Mouse (Mus musculus): Measurements from ENCODE around the gene Igsf21. TPM values are rescaled to one million over a fixed set of nuclear protein-coding genes. Genes with fewer than 3 reads are reported as not detected.

Gene Igsf21
- polyA plus RNA-seq, 1 experiment from 2014 or later: 0.44 TPM

DNA sequence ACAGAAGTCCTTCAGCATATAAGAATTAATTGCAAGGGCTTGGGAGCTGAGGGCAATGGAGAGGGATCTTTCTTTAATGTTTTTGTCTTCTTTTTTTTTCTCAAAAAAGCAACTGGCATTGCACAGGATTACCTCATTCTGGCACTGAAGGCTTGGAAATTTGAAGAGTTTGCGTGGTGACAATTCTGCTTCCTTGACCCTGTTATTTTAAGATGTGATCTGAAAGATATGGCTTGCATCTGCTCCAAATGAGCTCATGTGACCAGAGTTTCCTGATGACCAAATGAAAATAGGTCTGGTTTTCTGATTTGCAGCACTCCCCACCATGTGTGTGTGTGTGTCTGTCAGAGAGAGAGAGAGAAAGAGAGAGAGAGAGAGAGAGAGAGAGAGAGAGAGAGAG lies 74.7 kb downstream of the Igsf21 start:
- Histone ChIP-seq H3K4me1 (replicated peaks; ENCODE audit: control insufficient read depth, insufficient read depth, low read length) (no peaks in the 10 kb centered on the region; the same call in 1 of the 2 replicates), H3K27me3 (replicated peaks; ENCODE audit: control insufficient read depth, insufficient read depth, low read length) (no peaks in the 10 kb centered on the region), H3K36me3 (ENCODE audit: control insufficient read depth, insufficient read depth, low read length) (no peaks in the 10 kb centered on the region), H3K4me3 (ENCODE audit: low read depth, low read length) (no peak overlapping the region), H3K9me3 (ENCODE audit: control insufficient read depth, low read length) (no peaks in the 10 kb centered on the region), H3K27ac (ENCODE audit: low read depth, low read length) (no peak overlapping the region), H3K9ac (ENCODE audit: low read depth, low read length) (no peak overlapping the region), H3K4me2 (no peak overlapping the region)
- ATAC-seq (replicated peaks; ENCODE audit: low FRiP score) (no peak), DNase-seq (ENCODE audit: low spot score) (no peak)
- WGBS: 44% methylated on average over 1 of the region's 1 CpGs

DNA sequence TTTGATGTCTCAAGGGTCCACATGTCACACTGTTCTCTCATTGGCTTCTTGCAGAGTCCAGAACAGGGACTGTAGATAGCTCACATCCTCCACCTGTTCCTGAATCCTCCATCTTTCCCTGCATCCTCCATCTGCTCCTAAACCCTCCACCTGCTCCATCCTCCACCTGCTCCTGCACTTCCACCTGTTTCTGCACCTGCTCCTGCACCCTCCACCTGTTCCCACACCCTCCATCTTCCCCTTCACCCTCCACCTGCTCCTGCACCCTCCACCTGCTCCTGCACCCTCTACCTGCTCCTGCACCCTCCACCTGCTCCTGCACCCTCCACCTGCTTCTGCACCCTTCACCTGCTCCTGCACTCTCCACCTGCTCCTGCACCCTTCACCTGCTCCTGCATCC lies 75.4 kb downstream of the Igsf21 start:
- H3K27ac ChIP-seq (ENCODE audit: low read depth, low read length): no peak overlapping the region
- DNase-seq (ENCODE audit: low spot score): no peak
- no peak overlapping the region for H3K4me3 ChIP-seq (ENCODE audit: low read depth, low read length)
- no peaks in the 10 kb centered on the region for H3K9me3 ChIP-seq (ENCODE audit: control insufficient read depth, low read length)
- no peaks in the 10 kb centered on the region for H3K27me3 ChIP-seq (replicated peaks; ENCODE audit: control insufficient read depth, insufficient read depth, low read length)
- no peaks in the 10 kb centered on the region for H3K36me3 ChIP-seq (ENCODE audit: control insufficient read depth, insufficient read depth, low read length)
- ATAC-seq (replicated peaks; ENCODE audit: low FRiP score): no peak
- H3K9ac ChIP-seq (ENCODE audit: low read depth, low read length): no peak overlapping the region
- H3K4me1 ChIP-seq (replicated peaks; ENCODE audit: control insufficient read depth, insufficient read depth, low read length): no peaks in the 10 kb centered on the region; the same call in 1 of the 2 replicates
- no peak overlapping the region for H3K4me2 ChIP-seq

DNA sequence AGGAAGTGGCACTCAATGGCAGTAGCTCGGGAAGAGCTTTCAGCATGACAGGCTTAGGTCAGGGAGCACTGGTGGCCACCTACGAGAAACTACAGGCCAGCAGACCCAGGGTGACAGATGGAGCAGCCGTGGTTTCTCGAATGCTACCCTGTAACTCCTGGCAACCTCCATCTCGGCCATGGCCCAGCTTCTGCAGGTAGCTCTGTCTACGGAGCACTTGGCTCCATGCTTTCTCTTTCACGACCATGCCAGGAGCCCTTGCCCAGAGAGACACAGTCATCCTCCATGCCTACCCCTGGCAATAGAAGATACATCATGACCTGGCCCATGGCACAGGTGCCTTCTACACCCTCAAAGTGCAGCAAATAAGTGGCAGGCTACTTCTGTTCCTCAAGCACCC lies 80.7 kb downstream of the Igsf21 start:
- DNase-seq (ENCODE audit: low spot score) (no peak), ATAC-seq (replicated peaks; ENCODE audit: low FRiP score) (no peak)
- Histone ChIP-seq H3K27me3 (replicated peaks; ENCODE audit: control insufficient read depth, insufficient read depth, low read length) (no peaks in the 10 kb centered on the region), H3K9me3 (ENCODE audit: control insufficient read depth, low read length) (no peaks in the 10 kb centered on the region), H3K9ac (ENCODE audit: low read depth, low read length) (no peak overlapping the region), H3K27ac (ENCODE audit: low read depth, low read length) (no peak overlapping the region), H3K4me2 (no peak overlapping the region), H3K4me3 (ENCODE audit: low read depth, low read length) (no peak overlapping the region), H3K4me1 (replicated peaks; ENCODE audit: control insufficient read depth, insufficient read depth, low read length) (no peaks in the 10 kb centered on the region), H3K36me3 (ENCODE audit: control insufficient read depth, insufficient read depth, low read length) (no peaks in the 10 kb centered on the region)
- WGBS: 68% methylated on average over 7 of the region's 7 CpGs

DNA sequence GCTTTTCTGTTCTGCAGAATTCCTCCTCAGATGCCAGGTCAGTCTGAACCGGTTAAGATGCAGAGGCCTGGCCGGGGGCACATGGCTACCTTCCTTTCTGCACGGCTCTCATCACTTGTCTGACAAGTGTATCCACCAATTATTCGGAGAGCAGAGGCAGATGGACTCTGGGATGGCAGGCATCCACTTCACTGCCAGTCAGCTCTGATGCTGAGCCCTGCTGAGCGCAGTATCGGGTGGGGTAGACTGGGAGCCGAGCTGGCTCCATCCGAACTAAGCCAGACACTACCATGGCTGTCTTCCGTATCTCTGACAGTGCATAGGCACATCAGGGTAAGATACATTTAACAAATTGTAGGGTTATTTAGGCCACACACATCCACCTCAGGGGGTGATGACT lies 81.9 kb downstream of the Igsf21 start:
- WGBS: 84% methylated on average over 9 of the region's 9 CpGs
- ATAC-seq (replicated peaks; ENCODE audit: low FRiP score) (no peak), DNase-seq (ENCODE audit: low spot score) (no peak)
- Histone ChIP-seq H3K4me1 (replicated peaks; ENCODE audit: control insufficient read depth, insufficient read depth, low read length) (no peaks in the 10 kb centered on the region), H3K9me3 (ENCODE audit: control insufficient read depth, low read length) (no peaks in the 10 kb centered on the region), H3K36me3 (ENCODE audit: control insufficient read depth, insufficient read depth, low read length) (no peaks in the 10 kb centered on the region), H3K27me3 (replicated peaks; ENCODE audit: control insufficient read depth, insufficient read depth, low read length) (no peaks in the 10 kb centered on the region), H3K4me2 (no peak overlapping the region), H3K27ac (ENCODE audit: low read depth, low read length) (no peak overlapping the region), H3K4me3 (ENCODE audit: low read depth, low read length) (no peak overlapping the region), H3K9ac (ENCODE audit: low read depth, low read length) (no peak overlapping the region)

DNA sequence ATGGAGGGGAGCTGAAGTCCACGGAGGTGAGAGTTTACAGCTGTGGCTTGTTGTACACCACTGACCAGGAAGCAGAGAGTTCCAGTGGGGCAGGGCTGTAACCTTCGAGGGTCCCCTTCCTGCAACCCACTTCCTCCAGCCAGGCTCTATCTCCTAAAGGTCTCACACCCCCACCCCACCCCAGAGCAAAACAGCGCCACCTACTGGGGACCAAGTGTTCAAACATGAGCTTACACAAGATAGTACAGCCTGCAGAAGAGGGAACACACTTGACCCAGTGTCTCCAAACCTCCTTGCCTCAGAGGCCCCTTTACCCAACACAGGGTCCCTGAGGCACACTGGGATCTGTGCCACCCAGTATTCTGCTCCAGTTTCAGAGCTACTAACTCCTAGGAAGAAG lies 87.0 kb downstream of the Igsf21 start:
- Histone ChIP-seq H3K4me1 (replicated peaks; ENCODE audit: control insufficient read depth, insufficient read depth, low read length) (no peaks in the 10 kb centered on the region), H3K9ac (ENCODE audit: low read depth, low read length) (no peak overlapping the region), H3K4me2 (no peak overlapping the region), H3K36me3 (ENCODE audit: control insufficient read depth, insufficient read depth, low read length) (no peaks in the 10 kb centered on the region), H3K27ac (ENCODE audit: low read depth, low read length) (no peak overlapping the region), H3K4me3 (ENCODE audit: low read depth, low read length) (no peak overlapping the region), H3K27me3 (replicated peaks; ENCODE audit: control insufficient read depth, insufficient read depth, low read length) (no peaks in the 10 kb centered on the region), H3K9me3 (ENCODE audit: control insufficient read depth, low read length) (no peaks in the 10 kb centered on the region)
- 25% methylated on average over 3 of the region's 3 CpGs for WGBS
- no peak for ATAC-seq (replicated peaks; ENCODE audit: low FRiP score)
- DNase-seq (ENCODE audit: low spot score): no peak

DNA sequence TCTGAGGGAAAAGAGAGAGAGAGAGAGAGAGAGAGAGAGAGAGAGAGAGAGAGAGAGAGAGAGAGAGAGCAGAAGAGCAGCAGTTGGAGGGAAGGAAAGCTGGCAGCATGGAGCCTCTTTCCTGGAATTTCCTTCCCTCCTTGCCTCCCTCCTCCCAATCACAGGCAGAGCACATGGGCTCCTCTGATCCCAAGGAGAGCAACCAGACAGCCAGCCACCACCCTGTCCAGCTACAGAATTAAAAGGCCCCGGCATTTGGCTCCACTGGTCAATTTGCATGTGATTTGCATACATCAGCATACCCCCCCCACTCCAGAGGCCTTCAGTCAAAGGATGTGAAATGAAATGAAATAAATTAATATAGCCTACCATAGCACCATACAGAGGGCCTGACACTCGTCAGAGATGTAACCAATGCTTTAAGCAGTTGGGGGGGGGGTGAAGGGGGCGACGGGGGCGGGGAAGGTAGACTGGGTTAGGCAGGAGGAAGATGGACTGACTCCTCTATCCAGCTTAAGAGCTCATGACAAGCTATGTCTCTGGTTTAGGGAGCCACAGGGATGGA lies 91.6 kb downstream of the Igsf21 start:
- Histone ChIP-seq H3K4me3 (ENCODE audit: low read depth, low read length) (no peak overlapping the region), H3K27ac (ENCODE audit: low read depth, low read length) (no peak overlapping the region), H3K9me3 (ENCODE audit: control insufficient read depth, low read length) (no peaks in the 10 kb centered on the region), H3K36me3 (ENCODE audit: control insufficient read depth, insufficient read depth, low read length) (no peaks in the 10 kb centered on the region), H3K9ac (ENCODE audit: low read depth, low read length) (no peak overlapping the region), H3K4me1 (replicated peaks; ENCODE audit: control insufficient read depth, insufficient read depth, low read length) (no peaks in the 10 kb centered on the region), H3K27me3 (replicated peaks; ENCODE audit: control insufficient read depth, insufficient read depth, low read length) (no peaks in the 10 kb centered on the region), H3K4me2 (no peak overlapping the region)
- WGBS: 57% methylated on average over 5 of the region's 5 CpGs
- DNase-seq (ENCODE audit: low spot score) (no peak), ATAC-seq (replicated peaks; ENCODE audit: low FRiP score) (no peak)

DNA sequence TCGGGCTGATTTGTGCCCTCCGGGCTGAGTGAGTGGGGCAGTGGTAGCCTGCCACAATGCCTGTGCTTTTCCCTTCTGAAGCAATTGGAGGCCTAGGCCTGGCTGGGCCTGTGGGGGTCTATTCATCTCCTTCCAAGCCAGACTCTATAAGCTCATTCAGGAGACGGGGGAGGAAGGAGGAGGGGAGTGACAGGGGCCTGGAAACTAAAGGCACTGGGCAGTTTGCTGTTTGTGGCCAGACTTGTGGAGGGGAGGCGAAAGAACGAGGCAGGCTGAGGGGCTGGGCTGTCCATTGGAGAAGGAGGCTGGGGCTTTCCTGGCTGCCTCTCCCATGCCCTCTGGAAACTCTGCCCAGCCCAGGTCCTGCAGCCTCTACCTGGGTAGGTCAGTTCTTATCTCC lies 92.1 kb downstream of the Igsf21 start:
- Histone ChIP-seq H3K4me3 (ENCODE audit: low read depth, low read length) (no peak overlapping the region), H3K4me2 (no peak overlapping the region), H3K9me3 (ENCODE audit: control insufficient read depth, low read length) (no peaks in the 10 kb centered on the region), H3K4me1 (replicated peaks; ENCODE audit: control insufficient read depth, insufficient read depth, low read length) (no peaks in the 10 kb centered on the region), H3K27ac (ENCODE audit: low read depth, low read length) (no peak overlapping the region), H3K27me3 (replicated peaks; ENCODE audit: control insufficient read depth, insufficient read depth, low read length) (no peaks in the 10 kb centered on the region), H3K36me3 (ENCODE audit: control insufficient read depth, insufficient read depth, low read length) (no peaks in the 10 kb centered on the region), H3K9ac (ENCODE audit: low read depth, low read length) (no peak overlapping the region)
- ATAC-seq (replicated peaks; ENCODE audit: low FRiP score): no peak
- 58% methylated on average over 5 of the region's 5 CpGs for WGBS
- DNase-seq (ENCODE audit: low spot score): no peak

DNA sequence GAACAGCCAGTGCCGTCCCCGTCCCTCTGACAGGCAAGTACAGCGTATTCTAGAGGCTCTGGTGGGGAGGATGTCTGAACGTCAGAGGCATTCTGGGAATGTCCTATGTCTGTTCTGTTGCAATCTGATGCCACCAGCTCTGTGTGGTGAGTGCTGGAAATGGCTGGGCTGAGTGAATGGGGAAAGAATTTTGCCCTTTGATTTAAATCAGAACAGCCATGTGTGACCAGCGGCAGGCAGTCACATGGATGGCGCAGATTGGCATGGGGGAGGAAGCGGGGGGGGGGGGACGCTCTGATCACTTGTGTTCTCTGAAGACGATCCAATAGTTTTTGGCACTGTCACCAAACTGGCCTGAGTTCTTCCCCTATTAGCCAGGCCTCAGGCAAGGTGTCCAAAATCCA lies 92.9 kb downstream of the Igsf21 start:
- no peaks in the 10 kb centered on the region for H3K9me3 ChIP-seq (ENCODE audit: control insufficient read depth, low read length)
- 62% methylated on average over 9 of the region's 9 CpGs for WGBS
- H3K27ac ChIP-seq (ENCODE audit: low read depth, low read length): no peak overlapping the region
- H3K4me2 ChIP-seq: no peak overlapping the region
- DNase-seq (ENCODE audit: low spot score) (no peak), ATAC-seq (replicated peaks; ENCODE audit: low FRiP score) (no peak)
- H3K9ac ChIP-seq (ENCODE audit: low read depth, low read length): no peak overlapping the region
- no peak overlapping the region for H3K4me3 ChIP-seq (ENCODE audit: low read depth, low read length)
- no peaks in the 10 kb centered on the region for H3K4me1 ChIP-seq (replicated peaks; ENCODE audit: control insufficient read depth, insufficient read depth, low read length)
- no peaks in the 10 kb centered on the region for H3K27me3 ChIP-seq (replicated peaks; ENCODE audit: control insufficient read depth, insufficient read depth, low read length)
- no peaks in the 10 kb centered on the region for H3K36me3 ChIP-seq (ENCODE audit: control insufficient read depth, insufficient read depth, low read length)

DNA sequence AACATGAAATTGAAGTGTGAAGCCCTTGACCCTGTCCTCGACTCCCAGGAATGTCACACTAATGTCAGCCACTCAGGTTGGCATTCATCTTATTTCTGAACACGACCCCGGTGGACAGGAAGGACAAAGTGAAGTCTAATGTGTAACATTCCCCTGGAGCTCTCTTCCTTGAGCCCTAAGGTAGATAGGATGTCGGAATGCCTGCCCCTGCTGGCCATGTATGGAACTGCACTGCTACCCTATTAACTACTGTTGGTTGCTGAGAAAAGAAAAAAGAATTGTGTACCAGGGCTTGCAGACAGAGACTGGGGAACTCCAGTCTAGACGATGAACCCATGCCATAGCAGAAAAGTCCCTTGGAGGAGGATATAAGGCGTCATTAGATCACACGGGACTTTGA lies 93.5 kb downstream of the Igsf21 start:
- DNase-seq (ENCODE audit: low spot score) (no peak), ATAC-seq (replicated peaks; ENCODE audit: low FRiP score) (no peak)
- H3K27me3 ChIP-seq (replicated peaks; ENCODE audit: control insufficient read depth, insufficient read depth, low read length): no peaks in the 10 kb centered on the region
- H3K36me3 ChIP-seq (ENCODE audit: control insufficient read depth, insufficient read depth, low read length): no peaks in the 10 kb centered on the region
- no peak overlapping the region for H3K4me2 ChIP-seq
- 27% methylated on average over 7 of the region's 7 CpGs for WGBS
- H3K9ac ChIP-seq (ENCODE audit: low read depth, low read length): no peak overlapping the region
- H3K4me1 ChIP-seq (replicated peaks; ENCODE audit: control insufficient read depth, insufficient read depth, low read length): no peaks in the 10 kb centered on the region
- no peak overlapping the region for H3K27ac ChIP-seq (ENCODE audit: low read depth, low read length)
- no peak overlapping the region for H3K4me3 ChIP-seq (ENCODE audit: low read depth, low read length)
- H3K9me3 ChIP-seq (ENCODE audit: control insufficient read depth, low read length): no peaks in the 10 kb centered on the region
